Mouse (Mus musculus) right cerebral cortex, adult 2 months (tissue): ENCODE measurements around the gene Kif17.
"Not testable (repeated sequence)": the region's sequence is repeated elsewhere in the genome, so short reads cannot be mapped to it uniquely, and the experiment has no call there.

Source experiments
- DNase-seq, 2 experiments: peaks; one replicate each; pipeline ENCODE4 v3.0.0; 2021 to 2022; ENCODE audit warnings: low spot score in 2 of 2

Kif17 gene

GRCm38 (mm10) chr4:138313021-138313420, 62.8 kb downstream of the Kif17 start:
- no peak for DNase-seq

GRCm38 (mm10) chr4:138313795-138314194, 63.6 kb downstream of the Kif17 start:
- no peak for DNase-seq

- no peak for DNase-seq
Observed at GRCm38 (mm10) chr4:138315781-138316180, 65.5 kb downstream of the Kif17 start.

- no peak for DNase-seq
Observed at GRCm38 (mm10) chr4:138316369-138316768, 66.1 kb downstream of the Kif17 start.

- DNase-seq, result peak; percentile 59 to 73
Observed at GRCm38 (mm10) chr4:138318509-138319266, 68.5 kb downstream of the Kif17 start.

- peak; percentile 91 to 94 for DNase-seq
Observed at GRCm38 (mm10) chr4:138319508-138319907, 69.3 kb downstream of the Kif17 start.

GRCm38 (mm10) chr4:138320711-138321110, 70.5 kb downstream of the Kif17 start:
- DNase-seq, result no peak

GRCm38 (mm10) chr4:138321488-138321887, 71.3 kb downstream of the Kif17 start:
- DNase-seq, result no peak

- DNase-seq, result no peak
Observed at GRCm38 (mm10) chr4:138322692-138323091, 72.5 kb downstream of the Kif17 start.

- no peak for DNase-seq
Observed at GRCm38 (mm10) chr4:138323753-138324152, 73.5 kb downstream of the Kif17 start.

GRCm38 (mm10) chr4:138324451-138324850, 74.2 kb downstream of the Kif17 start:
- DNase-seq, result no peak

GRCm38 (mm10) chr4:138325466-138326076, 75.3 kb downstream of the Kif17 start:
- peak; percentile 90 to 91 for DNase-seq

- DNase-seq, result peak; percentile 87 to 95
Observed at GRCm38 (mm10) chr4:138326077-138326695, 76.0 kb downstream of the Kif17 start, which contains the start of gene Pink1. Gene Pink1, minus strand, starts transcription at chr4:138326307.

- not testable (repeated sequence) for DNase-seq
Observed at GRCm38 (mm10) chr4:138327155-138327554, 76.9 kb downstream of the Kif17 start.

GRCm38 (mm10) chr4:138327891-138328470, 77.7 kb downstream of the Kif17 start:
- no peak for DNase-seq

GRCm38 (mm10) chr4:138330264-138330671, 80.0 kb downstream of the Kif17 start:
- DNase-seq, result no peak

- no peak for DNase-seq
Observed at GRCm38 (mm10) chr4:138331647-138332046, 81.4 kb downstream of the Kif17 start.

- no peak for DNase-seq
Observed at GRCm38 (mm10) chr4:138333135-138333534, 82.9 kb downstream of the Kif17 start.

- DNase-seq, result no peak
Observed at GRCm38 (mm10) chr4:138335036-138335435, 84.8 kb downstream of the Kif17 start.

GRCm38 (mm10) chr4:138335648-138336047, 85.4 kb downstream of the Kif17 start:
- no peak for DNase-seq

- DNase-seq, result no peak
Observed at GRCm38 (mm10) chr4:138336876-138337275, 86.6 kb downstream of the Kif17 start.

- no peak for DNase-seq
Observed at GRCm38 (mm10) chr4:138337341-138337740, 87.1 kb downstream of the Kif17 start.
